Mouse (Mus musculus) kidney, embryonic 16.5 days (tissue): Measurements from ENCODE around the gene Ankrd13b. TPM values are rescaled to one million over a fixed set of nuclear protein-coding genes. Genes with fewer than 3 reads are reported as not detected.

ENCODE experiments used
- ATAC-seq: fragments of 200-750 bp; cut with Nextera tagmentation; 2 replicates; pipeline ENCODE4 v1.8.0; 2017; ENCODE audit warnings: moderate TSS enrichment; ENCODE audit not compliant: low FRiP score, low TSS enrichment
- H3K27ac ChIP-seq: fragments of 300-500 bp; sonication (generic); 2 replicates; pipeline ENCODE4 v1.5.1; 2014; ENCODE audit warnings: low read length
- H3K27me3 ChIP-seq: fragments of 300-500 bp; sonication (generic); 2 replicates; pipeline ENCODE4 v1.6.1; 2014; ENCODE audit warnings: low read length, control low read depth, mixed read lengths; ENCODE audit not compliant: insufficient read depth
- H3K36me3 ChIP-seq: fragments of 300-500 bp; sonication (generic); 2 replicates; pipeline ENCODE4 v1.6.1; 2014; ENCODE audit warnings: low read length, control low read depth, mixed read lengths; ENCODE audit not compliant: insufficient read depth
- H3K4me1 ChIP-seq: fragments of 300-500 bp; sonication (generic); 2 replicates; pipeline ENCODE4 v1.6.1; 2014; ENCODE audit warnings: low read length, control low read depth, mixed read lengths; ENCODE audit not compliant: insufficient read depth
- H3K4me2 ChIP-seq: fragments of 300-500 bp; sonication (generic); replicated peaks from 2 replicates; pipeline ENCODE4 v1.6.1; 2014; ENCODE audit warnings: low read depth, low read length
- H3K4me3 ChIP-seq: fragments of 300-500 bp; sonication (generic); 2 replicates; pipeline ENCODE4 v1.5.1; 2014; ENCODE audit warnings: mild to moderate bottlenecking, low read length
- H3K9ac ChIP-seq: fragments of 300-500 bp; sonication (generic); replicated peaks from 2 replicates; pipeline ENCODE4 v1.6.1; 2014; ENCODE audit warnings: low read length
- H3K9me3 ChIP-seq: fragments of 300-500 bp; sonication (generic); 2 replicates; pipeline ENCODE4 v1.6.1; 2016; ENCODE audit warnings: low read length, control low read depth
- WGBS: fragments of 180-500 bp; shearing (Covaris S2); extraction: QIAGEN DNeasy Blood & Tissue Kit; methylation state at CpG from one replicate; pipeline ENCODE4 v1.1.7; 2014; 5-methylcytosine and 5-hydroxymethylcytosine counted together
- polyA plus RNA-seq: library from polyadenylated mRNA; unstranded; fragments of >200 nt; fragmentation: Nextera tagmentation; extraction: Ambion mirVana; gene quantifications from 2 replicates; pipeline ENCODE4 v1.2.1, GENCODE M21; 2015

Gene Ankrd13b
- polyA plus RNA-seq, 1 experiment from 2014 or later = 4.0 TPM

DNA sequence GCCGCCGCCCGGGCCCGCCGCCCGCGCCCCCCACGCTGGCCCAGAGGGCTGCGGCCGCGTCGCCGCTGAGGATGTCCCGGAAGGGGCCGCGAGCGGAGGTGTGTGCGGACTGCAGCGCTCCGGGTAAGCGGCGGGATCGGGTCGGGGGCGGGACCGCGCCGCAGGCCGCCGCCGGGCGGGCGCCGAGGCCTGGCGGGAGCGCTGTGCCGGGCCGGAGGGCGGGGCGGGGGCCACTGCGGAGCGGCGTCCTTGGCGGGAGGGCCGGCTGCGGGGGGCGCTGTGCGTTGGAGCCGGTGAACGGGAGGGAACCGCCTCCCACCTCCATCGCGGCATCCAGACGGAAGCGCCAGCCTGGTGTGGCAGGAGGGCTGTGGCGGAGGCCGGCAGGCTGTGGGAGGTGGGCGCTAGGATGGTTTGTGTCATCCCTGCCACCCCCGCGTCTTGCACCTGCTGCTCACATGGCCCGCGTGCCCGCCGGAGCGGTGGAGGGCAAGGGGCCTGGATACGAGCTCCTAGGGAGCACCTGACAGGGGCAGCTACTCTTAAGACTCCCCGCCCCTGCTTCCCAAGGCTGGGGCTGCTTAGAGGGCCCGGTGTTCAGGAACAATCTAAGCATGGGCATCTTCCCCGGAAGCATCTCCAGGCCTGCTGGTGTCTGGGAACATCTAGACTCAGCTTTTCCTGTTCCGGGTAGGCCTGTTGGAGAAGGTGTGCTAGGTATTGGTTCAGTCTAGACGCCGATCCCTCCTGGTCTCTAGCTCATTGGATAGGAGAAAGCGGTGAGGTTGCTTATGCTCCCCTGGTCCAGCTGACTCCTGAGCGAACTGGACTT is 4.2 kb upstream of the Ankrd13b start, which contains the start of gene Git1:
Git1 (plus strand) TSS at position 51 of the 832 bp plus-strand sequence.
- Histone ChIP-seq H3K4me3 (peak within 1 kb of the TSS; percentile 92), H3K27ac (peak within 1 kb of the TSS; percentile 87), H3K9ac (peak within 1 kb of the TSS; percentile 96), H3K9me3 (no peaks in the 10 kb centered on the region), H3K4me2 (peak within 1 kb of the TSS; percentile 91), H3K36me3 (no peaks in the 10 kb centered on the region), H3K4me1 (peaks cover 77% of the 10 kb centered on the region), H3K27me3 (no peaks in the 10 kb centered on the region)
- no peak for ATAC-seq
- WGBS = under 1% methylated on average over 59 of the region's 74 CpGs

DNA sequence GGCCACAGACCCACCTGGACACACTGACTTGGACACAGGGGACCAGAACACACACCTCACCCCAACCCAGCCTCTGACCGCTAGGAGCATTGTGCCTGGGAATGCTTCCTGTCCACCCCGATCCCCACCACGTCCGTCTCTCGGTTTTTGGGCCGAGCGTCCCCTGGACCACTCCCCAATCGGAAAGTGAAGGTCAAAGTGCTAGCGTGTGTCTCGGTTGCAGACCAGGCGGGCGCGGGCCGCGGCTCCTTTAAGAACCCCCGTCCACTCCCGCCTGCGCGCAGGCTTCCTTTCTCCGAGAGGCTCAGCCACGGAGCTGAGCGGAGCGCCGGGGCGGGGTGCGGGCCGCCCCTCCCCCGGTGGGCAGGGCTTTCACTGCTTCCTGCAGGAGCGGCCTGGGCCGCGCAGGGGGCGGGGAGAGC is 3.4 kb upstream of the Ankrd13b start:
- H3K27me3 ChIP-seq = no peaks in the 10 kb centered on the region
- no peaks in the 10 kb centered on the region for H3K36me3 ChIP-seq
- peak overlapping the region; percentile 92 for H3K4me3 ChIP-seq
- 0% methylated on average over 31 of the region's 32 CpGs for WGBS
- peak overlapping the region; percentile 91 for H3K4me2 ChIP-seq
- peak overlapping the region; percentile 96 for H3K9ac ChIP-seq
- ATAC-seq = peak; percentile 75
- peaks cover 78% of the 10 kb centered on the region for H3K4me1 ChIP-seq
- no peaks in the 10 kb centered on the region for H3K9me3 ChIP-seq
- H3K27ac ChIP-seq = peak overlapping the region; percentile 87

DNA sequence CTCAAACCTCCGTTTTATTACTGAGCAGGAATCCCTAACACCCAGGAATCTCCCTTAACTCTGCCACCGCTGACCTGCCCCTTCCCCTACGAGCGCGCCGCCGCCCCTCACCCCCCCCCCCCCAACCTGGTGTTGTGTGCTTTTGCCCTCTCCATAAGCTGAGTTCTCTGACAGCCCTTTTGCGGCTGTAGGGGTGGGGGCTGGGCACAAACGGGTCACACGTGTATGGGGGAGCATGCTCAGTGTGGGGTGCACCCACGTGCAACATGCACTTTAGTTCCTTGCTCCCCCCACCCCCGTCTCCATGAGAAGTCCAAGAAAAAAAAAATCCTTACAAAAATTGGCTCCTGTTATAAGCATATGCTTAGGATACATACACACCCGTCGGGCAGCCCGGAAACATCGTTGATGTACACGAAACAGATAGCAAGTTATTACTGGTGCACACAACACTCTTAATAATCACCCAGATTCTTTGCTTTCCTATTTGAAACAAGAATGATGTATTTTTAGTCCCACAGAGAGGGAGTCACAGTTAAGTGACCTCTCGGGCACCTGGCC is 2.9 kb upstream of the Ankrd13b start:
- Histone ChIP-seq H3K9ac (peak overlapping the region; percentile 96), H3K36me3 (no peaks in the 10 kb centered on the region), H3K4me1 (peaks cover 72% of the 10 kb centered on the region), H3K9me3 (no peaks in the 10 kb centered on the region), H3K27ac (peak overlapping the region; percentile 87), H3K27me3 (no peaks in the 10 kb centered on the region), H3K4me3 (peak overlapping the region; percentile 92), H3K4me2 (peak overlapping the region; percentile 91)
- WGBS = 0% methylated on average over 12 of the region's 18 CpGs
- ATAC-seq = no peak

DNA sequence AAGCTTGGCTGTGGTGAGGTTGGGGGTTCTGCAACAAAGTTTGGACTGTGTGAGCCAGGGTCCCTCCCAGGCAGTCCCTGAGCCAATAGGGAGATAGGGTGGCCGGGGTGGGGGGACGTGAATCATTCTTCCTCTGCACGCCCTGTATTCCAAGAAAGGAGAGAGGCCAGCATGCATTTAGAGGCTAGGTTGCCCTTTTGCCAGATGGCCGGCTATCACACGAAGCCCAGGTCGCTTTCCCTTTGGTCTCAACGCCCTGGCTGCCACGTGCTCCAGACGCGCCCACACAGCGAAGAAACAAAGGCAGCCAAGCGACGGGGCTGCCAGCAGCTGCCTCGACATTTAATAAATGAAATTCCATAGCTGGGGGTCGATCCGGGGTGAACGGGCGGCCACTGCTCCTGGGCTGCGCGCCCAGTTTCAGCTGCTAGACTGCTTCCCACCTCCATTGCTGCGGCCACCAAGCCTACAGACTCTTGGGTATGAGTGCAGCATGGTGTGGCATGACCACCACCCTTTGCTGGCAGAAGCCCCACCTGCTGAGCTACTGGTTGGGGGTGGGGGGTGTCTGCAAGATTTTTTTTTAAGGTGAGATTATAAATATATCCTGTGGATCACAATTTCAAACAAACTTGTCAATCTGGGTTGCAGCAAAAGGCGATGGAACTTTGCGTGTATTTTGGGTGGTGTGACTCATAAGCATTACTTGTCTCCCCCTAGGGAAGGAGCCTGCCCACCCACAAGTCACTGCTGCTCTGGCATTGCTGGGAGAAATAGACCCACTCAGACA is 2.2 kb upstream of the Ankrd13b start:
- Histone ChIP-seq H3K9me3 (no peaks in the 10 kb centered on the region), H3K4me2 (peak overlapping the region; percentile 91), H3K4me3 (peak overlapping the region; percentile 92), H3K27ac (peak overlapping the region; percentile 87), H3K36me3 (no peaks in the 10 kb centered on the region), H3K4me1 (peaks cover 69% of the 10 kb centered on the region), H3K27me3 (no peaks in the 10 kb centered on the region), H3K9ac (peak overlapping the region; percentile 96)
- ATAC-seq = peak; percentile 72
- under 1% methylated on average over 23 of the region's 23 CpGs for WGBS

DNA sequence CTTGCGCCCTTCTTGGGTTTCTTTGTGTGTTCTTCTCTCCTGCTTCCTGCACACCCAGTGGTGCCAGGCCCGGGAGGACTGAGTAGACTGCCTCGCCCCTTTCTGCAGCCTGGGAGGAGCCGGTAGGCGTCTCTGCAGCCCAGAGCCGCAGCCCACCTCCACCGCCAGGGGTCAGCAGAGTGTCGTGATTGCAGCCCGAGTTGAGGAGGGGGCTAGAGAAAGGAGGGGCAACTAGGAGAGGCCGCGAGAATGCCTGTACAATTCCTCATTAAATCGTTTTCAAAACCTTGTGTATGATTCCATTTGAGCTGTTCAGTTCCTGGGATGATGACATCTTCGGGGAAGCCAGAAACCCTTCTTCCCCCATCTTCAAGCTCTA is 1.6 kb upstream of the Ankrd13b start:
- H3K9ac ChIP-seq = peak overlapping the region; percentile 96

DNA sequence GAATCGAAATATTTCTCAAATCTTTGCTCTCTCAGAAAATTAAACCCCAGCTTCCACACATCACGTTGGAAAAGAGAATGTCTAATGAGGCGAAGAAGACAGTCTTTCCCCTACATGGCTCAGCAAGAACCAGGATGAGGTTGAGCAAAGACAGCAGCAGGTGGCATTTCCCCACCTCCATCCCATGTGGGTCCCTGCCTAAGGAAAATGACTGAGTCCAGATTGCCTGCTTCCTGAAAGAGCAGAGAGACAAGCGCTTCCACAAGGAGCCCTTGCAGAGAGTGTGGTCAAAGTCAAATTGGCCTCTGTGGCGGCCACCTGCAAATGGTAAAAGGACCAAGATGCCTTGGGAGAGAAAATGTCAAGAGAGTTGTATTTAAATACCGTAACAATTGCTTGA is 973 bp upstream of the Ankrd13b start:
- Histone ChIP-seq H3K27me3 (no peaks in the 10 kb centered on the region), H3K9ac (no peak overlapping the region), H3K36me3 (no peaks in the 10 kb centered on the region), H3K4me2 (peak overlapping the region; percentile 97; the same call in 1 of the 2 replicates), H3K4me1 (peaks cover 65% of the 10 kb centered on the region), H3K9me3 (no peaks in the 10 kb centered on the region), H3K4me3 (0 out of 2 replicates have a peak overlapping the region, but pooled peaks have one; percentile 91), H3K27ac (peak overlapping the region; percentile 21; the same call in 1 of the 2 replicates)
- WGBS = 73% methylated on average over 6 of the region's 6 CpGs
- no peak for ATAC-seq

More for the DNA sequence above, 1.6 kb upstream of the Ankrd13b start:
- H3K27ac ChIP-seq = peak overlapping the region; percentile 87
- no peaks in the 10 kb centered on the region for H3K36me3 ChIP-seq
- peak; percentile 63 for ATAC-seq
- peaks cover 65% of the 10 kb centered on the region for H3K4me1 ChIP-seq
- peak overlapping the region; percentile 92 for H3K4me3 ChIP-seq
- peak overlapping the region; percentile 91 for H3K4me2 ChIP-seq
- under 1% methylated on average over 13 of the region's 13 CpGs for WGBS
- no peaks in the 10 kb centered on the region for H3K9me3 ChIP-seq
- H3K27me3 ChIP-seq = no peaks in the 10 kb centered on the region

DNA sequence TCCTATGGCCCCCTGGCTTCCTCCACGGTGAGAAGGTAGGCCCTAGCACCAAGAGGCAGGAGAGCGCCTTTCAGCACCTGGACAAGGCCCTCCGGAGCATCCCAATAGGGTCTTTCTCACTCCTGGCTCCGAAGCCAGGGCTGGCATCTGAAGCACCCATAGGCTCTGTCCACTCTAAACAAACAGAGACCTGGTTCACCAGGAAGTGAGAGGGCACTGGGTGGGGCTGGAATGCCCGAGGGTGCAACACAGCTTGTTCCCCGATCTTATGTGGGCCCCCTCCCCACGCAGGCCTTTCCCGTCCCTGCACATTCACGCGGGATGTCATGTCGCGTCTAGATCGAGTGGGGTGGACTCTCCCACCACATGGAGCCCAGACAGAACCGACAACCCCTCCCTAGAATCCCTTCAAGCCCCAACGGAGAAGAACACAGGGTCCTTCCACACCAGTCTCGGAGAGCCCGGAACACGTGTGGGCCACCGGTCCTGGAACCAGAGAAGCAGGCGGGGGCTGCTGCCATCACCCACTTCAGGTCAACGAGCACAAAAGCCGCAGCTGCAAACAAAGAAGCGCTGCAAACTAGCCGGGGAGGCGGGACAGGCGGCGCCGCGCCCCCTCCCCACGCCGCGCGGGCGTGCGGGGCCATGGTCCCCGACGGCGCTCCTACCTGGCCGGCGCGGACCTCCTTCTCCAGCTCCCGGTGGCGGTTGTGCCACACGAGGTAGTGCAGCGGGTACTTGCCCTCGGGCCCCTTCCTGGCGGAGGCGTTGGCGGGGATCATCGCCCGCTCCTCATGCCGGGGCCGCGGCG is 502 bp downstream of the Ankrd13b start:
- H3K4me2 ChIP-seq = peak overlapping the region; percentile 97
- H3K36me3 ChIP-seq = no peaks in the 10 kb centered on the region
- no peaks in the 10 kb centered on the region for H3K27me3 ChIP-seq
- peak overlapping the region; percentile 91 for H3K4me3 ChIP-seq
- H3K9me3 ChIP-seq = no peaks in the 10 kb centered on the region
- H3K27ac ChIP-seq = no peak overlapping the region
- ATAC-seq = no peak
- peaks cover 57% of the 10 kb centered on the region for H3K4me1 ChIP-seq
- WGBS = 3% methylated on average over 52 of the region's 55 CpGs
- peak overlapping the region; percentile 86 for H3K9ac ChIP-seq

DNA sequence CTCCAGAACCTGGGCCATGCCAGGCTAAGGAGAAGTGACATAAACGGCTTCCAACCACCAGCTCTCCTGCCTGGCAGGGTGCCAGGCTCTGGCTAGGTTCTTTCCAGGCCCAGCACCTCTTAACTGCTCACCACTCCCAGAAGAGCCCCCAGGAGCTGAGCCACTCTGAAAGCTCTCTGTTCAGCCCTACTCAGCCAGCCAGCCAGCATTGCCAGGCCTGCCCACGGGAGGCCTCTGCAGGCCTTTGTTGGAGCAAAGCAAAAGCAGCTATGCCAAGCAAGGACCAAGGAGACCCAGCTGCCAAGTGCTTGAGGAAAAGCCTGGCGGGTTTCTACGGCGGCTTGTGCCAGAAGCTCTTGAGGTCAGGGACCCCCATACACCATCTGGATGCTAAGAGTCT is 2.7 kb downstream of the Ankrd13b start:
- ATAC-seq = no peak
- no peaks in the 10 kb centered on the region for H3K27me3 ChIP-seq
- WGBS = 71% methylated on average over 5 of the region's 5 CpGs
- H3K4me2 ChIP-seq = no peak overlapping the region
- peaks cover 47% of the 10 kb centered on the region for H3K4me1 ChIP-seq
- no peaks in the 10 kb centered on the region for H3K9me3 ChIP-seq
- no peak overlapping the region for H3K4me3 ChIP-seq
- no peak overlapping the region for H3K9ac ChIP-seq
- H3K36me3 ChIP-seq = no peaks in the 10 kb centered on the region
- H3K27ac ChIP-seq = no peak overlapping the region

DNA sequence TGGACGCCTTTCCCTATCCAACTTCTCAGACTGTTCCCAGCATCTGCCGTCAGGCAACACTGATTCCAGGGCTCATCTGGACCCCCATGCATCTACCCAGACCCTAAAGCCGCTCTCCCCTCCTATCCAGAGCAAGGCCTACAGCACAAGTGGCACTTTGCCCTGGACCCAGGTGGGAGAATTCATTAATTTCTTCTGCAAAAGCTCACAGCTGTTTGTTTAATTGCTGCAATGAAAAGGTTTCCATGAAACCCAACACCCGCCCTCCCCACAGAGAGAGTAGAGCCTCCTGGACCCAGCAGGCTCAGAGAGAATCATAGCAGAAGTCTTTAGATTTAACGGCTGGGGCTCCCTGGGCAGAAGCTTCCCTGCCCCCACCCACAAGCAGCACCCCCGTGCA is 4.2 kb downstream of the Ankrd13b start:
- no peaks in the 10 kb centered on the region for H3K27me3 ChIP-seq

More for the DNA sequence above, 4.2 kb downstream of the Ankrd13b start:
- peaks cover 32% of the 10 kb centered on the region for H3K4me1 ChIP-seq
- WGBS = 38% methylated on average over 6 of the region's 6 CpGs
- H3K36me3 ChIP-seq = no peaks in the 10 kb centered on the region
- H3K27ac ChIP-seq = 0 out of 2 replicates have a peak overlapping the region, but pooled peaks have one; percentile 3
- ATAC-seq = no peak
- H3K9me3 ChIP-seq = no peaks in the 10 kb centered on the region
- no peak overlapping the region for H3K4me3 ChIP-seq
- no peak overlapping the region for H3K4me2 ChIP-seq
- H3K9ac ChIP-seq = 0 out of 2 replicates have a peak overlapping the region, but pooled peaks have one; percentile 27
